Mouse (Mus musculus) hindbrain, embryonic 16.5 days (tissue): Measurements from ENCODE around the gene Zfp212. TPM values are rescaled to one million over a fixed set of nuclear protein-coding genes. Genes with fewer than 3 reads are reported as not detected.

Source experiments
- ATAC-seq: fragments of 200-750 bp; cut with Nextera tagmentation; 2 replicates; pipeline ENCODE4 v1.8.0; 2017; ENCODE audit warnings: moderate TSS enrichment, moderate library complexity
- H3K27ac ChIP-seq: fragments of 300-500 bp; sonication (generic); 2 replicates; pipeline ENCODE4 v1.5.1; 2014; ENCODE audit warnings: low read depth, mild to moderate bottlenecking, control low read depth, low read length, moderate library complexity
- H3K27me3 ChIP-seq: fragments of 300-500 bp; sonication (generic); replicated peaks from 2 replicates; pipeline ENCODE4 v1.6.1; 2014; ENCODE audit warnings: low read length; ENCODE audit not compliant: control insufficient read depth, insufficient read depth
- H3K36me3 ChIP-seq: fragments of 300-500 bp; sonication (generic); 2 replicates; pipeline ENCODE4 v1.6.1; 2014; ENCODE audit warnings: mild to moderate bottlenecking, low read length, moderate library complexity, mixed read lengths; ENCODE audit not compliant: control insufficient read depth, insufficient read depth
- H3K4me1 ChIP-seq: fragments of 300-500 bp; sonication (generic); 2 replicates; pipeline ENCODE4 v1.6.1; 2014; ENCODE audit warnings: low read depth, low read length; ENCODE audit not compliant: control insufficient read depth, insufficient read depth
- H3K4me2 ChIP-seq: fragments of 300-500 bp; sonication (generic); 2 replicates; pipeline ENCODE4 v1.6.1; 2014; ENCODE audit warnings: mild to moderate bottlenecking, low read length, control low read depth, moderate library complexity
- H3K4me3 ChIP-seq: fragments of 300-500 bp; sonication (generic); 2 replicates; pipeline ENCODE4 v1.5.1; 2014; ENCODE audit warnings: mild to moderate bottlenecking, low read length, control low read depth, moderate library complexity
- H3K9ac ChIP-seq: fragments of 300-500 bp; sonication (generic); 2 replicates; pipeline ENCODE4 v1.6.1; 2014; ENCODE audit warnings: low read depth, mild to moderate bottlenecking, control low read depth, low read length, moderate library complexity
- H3K9me3 ChIP-seq: fragments of 300-500 bp; sonication (generic); 2 replicates; pipeline ENCODE4 v1.6.1; 2014; ENCODE audit warnings: mild to moderate bottlenecking, low read length, moderate library complexity; ENCODE audit not compliant: control insufficient read depth
- WGBS: fragments of 180-500 bp; shearing (Covaris S2); extraction: QIAGEN DNeasy Blood & Tissue Kit; methylation state at CpG from one replicate; pipeline ENCODE4 v1.1.7; 2014; 5-methylcytosine and 5-hydroxymethylcytosine counted together
- polyA plus RNA-seq: library from polyadenylated mRNA; unstranded; fragments of >200 nt; fragmentation: Nextera tagmentation; extraction: Ambion mirVana; gene quantifications from 2 replicates; pipeline ENCODE4 v1.2.1, GENCODE M21; 2015

Gene Zfp212
- polyA plus RNA-seq, 1 experiment from 2014 or later, result 13.9 TPM

DNA sequence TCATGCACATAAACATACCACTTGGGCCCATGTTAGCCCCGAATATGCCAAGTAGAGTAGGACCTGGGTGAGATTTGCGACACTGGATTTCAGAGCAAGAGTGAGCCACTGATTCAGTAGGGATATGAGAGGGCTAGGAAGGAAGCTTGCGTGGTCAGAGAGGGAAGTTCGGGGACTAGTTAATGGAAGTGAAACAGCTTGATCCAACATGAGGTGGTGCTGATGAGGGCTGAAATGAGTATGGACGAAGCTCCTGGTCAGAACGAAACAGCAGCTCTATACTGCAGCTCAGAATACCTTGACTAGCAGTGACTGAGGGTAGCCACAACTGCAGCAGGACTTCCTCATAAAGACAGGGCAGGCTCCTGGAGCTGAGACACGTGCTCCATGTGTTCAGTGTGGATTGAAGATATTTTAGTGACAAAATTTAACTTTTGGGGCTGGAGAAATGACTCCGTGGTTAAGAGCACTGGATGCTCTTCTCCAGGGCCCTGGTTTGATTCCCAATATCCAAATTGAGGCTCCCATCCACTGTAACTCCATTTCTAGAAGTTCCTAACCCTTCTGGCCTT lies 31.4 kb upstream of the Zfp212 start:
- H3K27ac ChIP-seq, result no peak overlapping the region
- H3K36me3 ChIP-seq, result peaks cover 36% of the 10 kb centered on the region
- H3K4me3 ChIP-seq, result no peak overlapping the region
- no peak overlapping the region for H3K4me2 ChIP-seq
- ATAC-seq, result no peak
- 88% methylated on average over 8 of the region's 8 CpGs for WGBS
- no peaks in the 10 kb centered on the region for H3K4me1 ChIP-seq
- no peak overlapping the region for H3K9ac ChIP-seq
- H3K9me3 ChIP-seq, result no peaks in the 10 kb centered on the region
- H3K27me3 ChIP-seq, result no peaks in the 10 kb centered on the region

DNA sequence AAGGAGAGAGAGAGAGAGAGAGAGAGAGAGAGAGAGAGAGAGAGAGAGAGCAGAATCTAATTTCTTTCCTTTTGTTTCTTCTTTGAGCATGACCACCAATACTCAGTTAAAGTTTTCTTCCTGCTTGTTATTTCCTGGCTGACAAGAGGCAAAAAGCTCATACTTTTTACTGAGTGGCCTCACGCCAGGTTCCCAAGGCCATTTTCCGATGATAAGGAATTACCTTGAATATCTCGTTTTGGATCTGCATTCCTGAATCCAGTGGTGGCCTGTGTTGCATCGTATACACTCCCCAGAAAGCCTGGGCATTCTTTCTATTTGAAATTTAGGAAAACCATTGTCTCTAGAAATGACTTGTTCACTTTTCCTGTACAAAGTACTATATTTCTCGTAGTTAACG lies 20.9 kb upstream of the Zfp212 start:
- H3K27me3 ChIP-seq, result no peaks in the 10 kb centered on the region
- H3K36me3 ChIP-seq, result peaks cover 44% of the 10 kb centered on the region
- no peak overlapping the region for H3K9ac ChIP-seq
- ATAC-seq, result no peak
- 93% methylated on average over 6 of the region's 6 CpGs for WGBS
- no peaks in the 10 kb centered on the region for H3K9me3 ChIP-seq
- no peak overlapping the region for H3K4me2 ChIP-seq
- H3K4me3 ChIP-seq, result no peak overlapping the region
- no peak overlapping the region for H3K27ac ChIP-seq
- H3K4me1 ChIP-seq, result no peaks in the 10 kb centered on the region

DNA sequence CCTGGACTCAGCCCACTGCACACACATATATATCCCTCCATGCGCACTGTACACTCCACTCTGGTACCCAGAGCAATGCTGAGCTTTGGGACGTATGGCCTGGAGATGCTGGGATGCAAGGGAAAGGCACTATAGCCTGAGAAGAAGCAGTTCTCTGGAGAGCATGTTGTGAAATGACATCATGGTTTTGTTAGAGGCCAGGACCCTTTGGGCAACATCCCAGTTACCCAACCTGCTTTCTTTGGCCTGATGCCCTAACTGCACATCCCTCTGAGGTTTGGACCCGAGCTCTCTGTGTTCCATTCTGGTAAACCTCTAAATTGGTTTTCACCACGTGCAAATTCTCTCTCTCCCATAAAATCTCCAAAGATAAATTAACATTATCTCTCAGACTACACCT lies 16.7 kb upstream of the Zfp212 start:
- H3K36me3 ChIP-seq, result peaks cover 55% of the 10 kb centered on the region
- H3K27ac ChIP-seq, result no peak overlapping the region
- no peak overlapping the region for H3K4me2 ChIP-seq
- WGBS, result 78% methylated on average over 4 of the region's 4 CpGs
- ATAC-seq, result no peak
- no peaks in the 10 kb centered on the region for H3K9me3 ChIP-seq
- no peak overlapping the region for H3K4me3 ChIP-seq
- H3K4me1 ChIP-seq, result no peaks in the 10 kb centered on the region
- no peak overlapping the region for H3K9ac ChIP-seq
- H3K27me3 ChIP-seq, result no peaks in the 10 kb centered on the region

DNA sequence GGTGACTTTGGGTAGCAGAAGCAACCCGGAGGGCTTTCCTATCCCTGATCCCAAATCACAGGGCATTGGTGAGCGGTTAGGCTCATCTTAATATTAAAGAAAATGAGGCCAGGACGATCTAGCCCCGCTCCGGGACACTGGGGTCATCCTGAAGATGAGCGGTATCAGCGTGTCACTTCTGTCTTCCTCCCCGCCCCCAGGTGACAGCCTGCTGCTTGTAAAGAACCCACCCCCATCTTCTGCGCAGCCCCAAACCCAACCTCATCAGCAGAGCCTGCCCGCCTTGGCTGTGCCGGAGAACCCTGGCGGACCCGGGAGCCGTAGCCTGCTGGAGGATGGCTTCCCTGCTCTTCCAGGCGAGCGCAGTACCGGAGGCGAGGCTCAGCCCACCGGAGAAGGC lies 15.9 kb upstream of the Zfp212 start:
- peak; percentile 25; the same call in 1 of the 2 replicates for ATAC-seq
- Histone ChIP-seq H3K27me3 (no peaks in the 10 kb centered on the region), H3K9me3 (no peaks in the 10 kb centered on the region), H3K4me1 (no peaks in the 10 kb centered on the region), H3K4me2 (no peak overlapping the region), H3K9ac (no peak overlapping the region), H3K27ac (no peak overlapping the region), H3K4me3 (no peak overlapping the region), H3K36me3 (peaks cover 52% of the 10 kb centered on the region)
- 42% methylated on average over 19 of the region's 19 CpGs for WGBS

DNA sequence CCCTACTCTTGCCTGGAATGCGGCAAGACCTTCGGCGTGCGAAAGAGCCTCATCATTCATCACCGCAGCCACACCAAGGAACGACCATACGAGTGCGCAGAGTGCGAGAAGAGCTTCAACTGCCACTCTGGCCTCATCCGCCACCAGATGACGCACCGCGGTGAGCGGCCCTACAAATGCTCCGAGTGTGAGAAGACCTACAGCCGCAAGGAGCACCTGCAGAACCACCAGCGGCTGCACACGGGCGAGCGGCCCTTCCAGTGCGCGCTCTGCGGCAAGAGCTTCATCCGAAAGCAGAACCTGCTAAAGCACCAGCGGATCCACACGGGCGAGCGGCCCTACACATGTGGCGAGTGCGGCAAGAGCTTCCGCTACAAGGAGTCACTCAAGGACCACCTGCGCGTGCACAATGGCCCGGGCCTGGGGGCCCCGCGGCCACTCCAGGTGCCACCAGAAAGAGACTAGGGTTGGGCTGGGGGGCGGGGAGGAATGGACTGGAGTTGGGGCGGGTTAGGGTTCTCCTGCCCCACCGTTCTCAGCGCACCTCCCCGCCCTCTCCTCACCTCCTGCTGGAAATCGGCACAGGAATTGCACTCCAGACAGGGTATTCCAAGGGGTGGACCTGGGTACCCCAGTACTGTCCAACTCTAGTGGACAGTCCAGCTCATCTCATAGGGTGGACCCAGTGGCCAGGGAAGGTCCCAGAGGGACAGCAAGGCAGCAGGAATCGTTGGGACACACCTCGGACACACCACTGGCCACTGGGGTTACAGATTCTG lies 15.2 kb upstream of the Zfp212 start:
- Histone ChIP-seq H3K9ac (no peak overlapping the region), H3K27me3 (no peaks in the 10 kb centered on the region), H3K4me1 (no peaks in the 10 kb centered on the region), H3K4me3 (no peak overlapping the region), H3K27ac (no peak overlapping the region), H3K36me3 (peaks cover 46% of the 10 kb centered on the region), H3K9me3 (no peaks in the 10 kb centered on the region), H3K4me2 (no peak overlapping the region)
- WGBS, result 57% methylated on average over 44 of the region's 44 CpGs
- peak; percentile 29; the same call in 1 of the 2 replicates for ATAC-seq

DNA sequence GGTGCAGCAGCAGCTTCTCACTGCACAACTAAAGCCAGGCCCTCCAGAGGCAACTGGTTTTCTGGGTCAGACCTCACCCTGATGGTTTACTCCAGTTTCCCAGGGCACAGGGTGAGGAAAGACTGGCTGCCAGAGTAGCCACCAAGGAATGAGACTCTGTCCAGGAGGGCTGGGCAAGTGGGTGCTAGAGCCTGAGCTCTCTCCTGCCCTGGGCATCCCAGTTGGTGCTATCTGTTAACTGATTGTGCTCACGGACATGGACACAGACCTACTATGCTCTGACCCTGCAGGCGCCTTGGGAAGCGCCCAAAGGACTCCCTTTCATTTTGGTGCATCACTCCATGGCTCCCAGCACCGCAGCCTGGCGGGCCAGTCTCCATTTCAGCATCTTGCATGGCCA lies 13.9 kb upstream of the Zfp212 start:
- no peak for ATAC-seq
- H3K36me3 ChIP-seq, result peaks cover 36% of the 10 kb centered on the region
- H3K4me2 ChIP-seq, result no peak overlapping the region
- H3K9me3 ChIP-seq, result no peaks in the 10 kb centered on the region
- H3K4me1 ChIP-seq, result no peaks in the 10 kb centered on the region
- H3K27me3 ChIP-seq, result no peaks in the 10 kb centered on the region
- H3K9ac ChIP-seq, result no peak overlapping the region
- no peak overlapping the region for H3K27ac ChIP-seq
- 96% methylated on average over 5 of the region's 5 CpGs for WGBS
- H3K4me3 ChIP-seq, result no peak overlapping the region

DNA sequence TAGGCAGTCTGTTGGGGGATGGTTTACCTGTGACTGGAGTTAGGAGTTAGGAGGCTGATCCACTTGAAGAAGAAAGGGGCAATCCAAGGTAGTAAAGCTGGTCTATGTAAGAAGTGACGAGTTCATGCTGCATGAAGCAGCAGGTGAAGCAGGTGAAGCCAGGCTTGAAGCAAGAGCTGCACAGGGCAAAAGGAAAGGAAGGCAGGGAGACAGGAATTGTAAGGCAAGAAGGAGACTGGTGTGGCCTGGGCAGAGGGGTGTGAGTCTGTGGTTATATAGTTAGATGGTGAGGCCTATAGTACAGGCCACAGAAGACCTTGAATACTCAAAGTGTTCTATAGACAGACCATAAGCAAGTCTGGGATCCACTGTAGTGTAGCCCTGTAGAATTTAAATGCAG lies 11.3 kb upstream of the Zfp212 start:
- no peak for ATAC-seq

DNA sequence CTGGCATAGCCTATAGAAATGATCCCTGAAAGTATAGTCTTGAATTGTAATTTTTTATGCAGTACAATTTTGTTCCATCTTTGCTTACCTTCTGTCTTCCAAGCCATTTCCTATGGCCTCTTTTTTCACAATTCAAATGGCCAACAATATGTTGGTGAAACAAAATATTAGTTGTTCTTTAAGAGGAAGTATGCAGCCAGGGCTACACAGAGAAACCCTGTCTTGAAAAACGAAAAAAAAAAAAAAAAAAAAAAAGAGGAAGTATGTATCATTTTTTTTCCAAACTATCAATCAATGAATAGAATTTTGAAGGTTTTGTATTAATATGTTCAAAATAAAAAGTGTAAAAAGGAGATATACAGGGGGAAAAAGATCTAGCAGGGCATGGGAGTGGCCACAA lies 8.6 kb upstream of the Zfp212 start:
- H3K4me2 ChIP-seq, result no peak overlapping the region
- no peaks in the 10 kb centered on the region for H3K27me3 ChIP-seq
- no peak overlapping the region for H3K9ac ChIP-seq
- WGBS, result 71% methylated on average over 1 of the region's 1 CpGs
- no peak overlapping the region for H3K27ac ChIP-seq
- ATAC-seq, result no peak
- H3K4me1 ChIP-seq, result no peaks in the 10 kb centered on the region
- H3K9me3 ChIP-seq, result no peaks in the 10 kb centered on the region
- H3K4me3 ChIP-seq, result no peak overlapping the region
- H3K36me3 ChIP-seq, result peaks cover 5% of the 10 kb centered on the region; the same call in 1 of the 2 replicates

More for the DNA sequence above, 11.3 kb upstream of the Zfp212 start:
- Histone ChIP-seq H3K4me2 (no peak overlapping the region), H3K27me3 (no peaks in the 10 kb centered on the region), H3K4me1 (no peaks in the 10 kb centered on the region), H3K9me3 (no peaks in the 10 kb centered on the region), H3K9ac (no peak overlapping the region), H3K27ac (no peak overlapping the region), H3K4me3 (no peak overlapping the region), H3K36me3 (peaks cover 24% of the 10 kb centered on the region)
- 89% methylated on average over 1 of the region's 1 CpGs for WGBS

DNA sequence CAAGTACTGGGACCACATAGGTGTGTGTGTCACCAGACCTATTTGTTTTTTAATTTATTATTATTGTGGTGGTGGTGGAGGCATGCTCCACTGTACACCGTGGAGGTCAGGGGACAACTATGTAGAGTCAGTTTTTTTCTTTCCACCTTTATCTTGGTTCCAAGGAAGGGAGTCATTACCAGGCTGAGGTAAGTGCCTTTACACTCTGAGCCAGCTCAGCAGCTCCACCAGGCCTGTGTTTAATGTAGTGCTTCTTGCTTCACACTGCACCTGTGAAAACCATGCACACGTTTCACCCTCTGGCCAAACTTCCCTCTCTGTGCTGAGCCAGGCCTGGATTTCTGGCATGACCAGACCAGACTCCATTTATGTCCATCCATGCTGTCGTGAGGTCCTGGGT lies 7.3 kb upstream of the Zfp212 start:
- Histone ChIP-seq H3K4me2 (no peak overlapping the region), H3K27ac (no peak overlapping the region), H3K9ac (no peak overlapping the region), H3K9me3 (no peaks in the 10 kb centered on the region), H3K4me1 (no peaks in the 10 kb centered on the region), H3K4me3 (no peak overlapping the region), H3K27me3 (no peaks in the 10 kb centered on the region), H3K36me3 (no peaks in the 10 kb centered on the region)
- 64% methylated on average over 3 of the region's 3 CpGs for WGBS
- ATAC-seq, result peak; percentile 28; the same call in 1 of the 2 replicates
